Mouse (Mus musculus): ENCODE results near the gene Kat2b. TPM values are rescaled to one million over a fixed set of nuclear protein-coding genes. Genes with fewer than 3 reads are reported as not detected.
A peak's percentile ranks its signal among the peaks of the same experiment; 100 is the strongest.

The Kat2b gene
- total and polyA plus RNA-seq, 3 experiments, result 6.2 to 7.4 TPM; not detected in 1

- H3K27ac ChIP-seq (ENCODE audit: control insufficient read depth, low read depth, low read length), result no peak overlapping the region
- peak; percentile 43 for DNase-seq (ENCODE audit: low read depth, low spot score)
Observed at GRCm38 (mm10) chr17:53554088-53554487, 12.6 kb upstream of the Kat2b start.

GRCm38 (mm10) chr17:53554813-53555212 is 11.8 kb upstream of the Kat2b start:
- Histone ChIP-seq H3K9me3 (replicated peaks; ENCODE audit: insufficient read depth, low read length) (no peaks in the 10 kb centered on the region), H3K27me3 (ENCODE audit: control insufficient read depth in 1 of 2, insufficient read depth in 2 of 2, low read length in 2 of 2) (no peaks in the 10 kb centered on the region), H3K9ac (ENCODE audit: control insufficient read depth, low read depth, low read length, poor library complexity, severe bottlenecking) (no peak overlapping the region), H3K4me1 (ENCODE audit: control insufficient read depth in 1 of 2, insufficient read depth in 2 of 2, low read length in 2 of 2) (peaks cover 0 to 2% of the 10 kb centered on the region in 2 experiments; a peak in 1 of 4 replicates), H3K79me2 (ENCODE audit: control insufficient read depth, insufficient read depth, low read length, poor library complexity) (no peaks in the 10 kb centered on the region), H3K36me3 (ENCODE audit: control insufficient read depth in 1 of 2, insufficient read depth in 2 of 2, low read length in 2 of 2) (no peaks in the 10 kb centered on the region; a peak in 2 of 4 replicates), H3K27ac (ENCODE audit: control insufficient read depth, low read depth, low read length) (no peak overlapping the region), H3K4me3 (ENCODE audit: control insufficient read depth in 1 of 2, insufficient read depth in 1 of 2, low read depth in 2 of 2, low read length in 2 of 2) (no peak overlapping the region)
- no peak for TF ChIP-seq POLR2A (IDR thresholded peaks at IDR 0.05; ENCODE audit: control insufficient read depth in 1 of 2, insufficient read depth in 1 of 2, low read depth in 1 of 2, low read length in 2 of 2, poor library complexity in 1 of 2)
- no peak for TF ChIP-seq HCFC1 (IDR thresholded peaks at IDR 0.05; ENCODE audit: low read depth, low read length)
- no peak for TF ChIP-seq JUND (IDR thresholded peaks at IDR 0.05; ENCODE audit: low read depth, low read length)
- TF ChIP-seq ETS1 (IDR thresholded peaks at IDR 0.05; ENCODE audit: low read depth, low read length), result peak; percentile 45
- no peak for TF ChIP-seq TAL1 (IDR thresholded peaks at IDR 0.05; ENCODE audit: low read length)
- TF ChIP-seq ZNF384 (IDR thresholded peaks at IDR 0.05; ENCODE audit: low read depth, low read length), result no peak
- DNase-seq (ENCODE audit: low read depth, low spot score), result no peak

More at GRCm38 (mm10) chr17:53554088-53554487, 12.6 kb upstream of the Kat2b start:
- H3K4me1 ChIP-seq (ENCODE audit: control insufficient read depth in 1 of 2, insufficient read depth in 2 of 2, low read length in 2 of 2), result peaks cover 0 to 2% of the 10 kb centered on the region in 2 experiments; a peak in 1 of 4 replicates
- H3K4me3 ChIP-seq (ENCODE audit: control insufficient read depth in 1 of 2, insufficient read depth in 1 of 2, low read depth in 2 of 2, low read length in 2 of 2), result no peak overlapping the region
- H3K27me3 ChIP-seq (ENCODE audit: control insufficient read depth in 1 of 2, insufficient read depth in 2 of 2, low read length in 2 of 2), result no peaks in the 10 kb centered on the region; a peak in 1 of 4 replicates
- TF ChIP-seq ZMIZ1 (IDR thresholded peaks at IDR 0.05; ENCODE audit: low read depth, low read length), result no peak
- TF ChIP-seq UBTF (IDR thresholded peaks at IDR 0.05; ENCODE audit: borderline replicate concordance, insufficient read depth, low read depth, low read length), result no peak
- no peak for TF ChIP-seq POLR2AphosphoS5 (IDR thresholded peaks at IDR 0.05; ENCODE audit: borderline replicate concordance, low read depth, low read length)
- peak; percentile 39 to 55 (median 40) for TF ChIP-seq CTCF (IDR thresholded peaks at IDR 0.05 in 2 of 3, conservative IDR thresholded peaks at IDR 0.05 in 1 of 3; ENCODE audit: control insufficient read depth in 1 of 3, insufficient read depth in 1 of 3, low read depth in 2 of 3, low read length in 3 of 3, poor library complexity in 1 of 3, severe bottlenecking in 1 of 3)
- no peak for TF ChIP-seq SIN3A (IDR thresholded peaks at IDR 0.05; ENCODE audit: low read length)
- TF ChIP-seq RAD21 (IDR thresholded peaks at IDR 0.05; ENCODE audit: low read depth, low read length), result no peak
- no peak for TF ChIP-seq CHD2 (IDR thresholded peaks at IDR 0.05; ENCODE audit: low read length)
- TF ChIP-seq E2F4 (IDR thresholded peaks at IDR 0.05; ENCODE audit: borderline replicate concordance, low read depth, low read length), result no peak
- TF ChIP-seq GATA1 (IDR thresholded peaks at IDR 0.05; ENCODE audit: low read depth, low read length), result no peak
- TF ChIP-seq SMC3 (IDR thresholded peaks at IDR 0.05; ENCODE audit: low read depth, low read length), result peak; percentile 8; the same call in 1 of the 2 replicates
- H3K9ac ChIP-seq (ENCODE audit: control insufficient read depth, low read depth, low read length, poor library complexity, severe bottlenecking), result no peak overlapping the region
- H3K9me3 ChIP-seq (replicated peaks; ENCODE audit: insufficient read depth, low read length), result no peaks in the 10 kb centered on the region
- H3K36me3 ChIP-seq (ENCODE audit: control insufficient read depth in 1 of 2, insufficient read depth in 2 of 2, low read length in 2 of 2), result no peaks in the 10 kb centered on the region; a peak in 1 of 4 replicates
- H3K79me2 ChIP-seq (ENCODE audit: control insufficient read depth, insufficient read depth, low read length, poor library complexity), result no peaks in the 10 kb centered on the region

Measured in MEL (cell line).